Mouse (Mus musculus): ENCODE measurements around the gene Fosl1.

- TF ChIP-seq CTCF (IDR thresholded peaks at IDR 0.05; ENCODE audit: insufficient read depth, low read depth, low read length) (no peak), POLR2A (IDR thresholded peaks at IDR 0.05; ENCODE audit: insufficient read depth, low read depth, low read length) (no peak)
These were observed 10.5 kb downstream of the Fosl1 start, which contains the start of gene Ccdc85b for GRCm38 (mm10) chr19:5457746-5458442.

All from olfactory bulb, adult 2 months (tissue).